Mouse (Mus musculus): ENCODE data around the gene Slamf9. TPM values are rescaled to one million over a fixed set of nuclear protein-coding genes. Genes with fewer than 3 reads are reported as not detected.

The Slamf9 gene
- under 1 TPM; 0.20 to 0.35 TPM for total RNA-seq (2021)
- long read RNA-seq, experiment 1, partial matches to known transcripts: 1 of 1 reads
- long read RNA-seq, experiment 1, other reads (novel, unspliced or antisense): 0 of 1 reads
- long read RNA-seq, experiment 2, partial matches to known transcripts: 0 of 1 reads
- long read RNA-seq, experiment 2, other reads (novel, unspliced or antisense): 0 of 1 reads

DNA sequence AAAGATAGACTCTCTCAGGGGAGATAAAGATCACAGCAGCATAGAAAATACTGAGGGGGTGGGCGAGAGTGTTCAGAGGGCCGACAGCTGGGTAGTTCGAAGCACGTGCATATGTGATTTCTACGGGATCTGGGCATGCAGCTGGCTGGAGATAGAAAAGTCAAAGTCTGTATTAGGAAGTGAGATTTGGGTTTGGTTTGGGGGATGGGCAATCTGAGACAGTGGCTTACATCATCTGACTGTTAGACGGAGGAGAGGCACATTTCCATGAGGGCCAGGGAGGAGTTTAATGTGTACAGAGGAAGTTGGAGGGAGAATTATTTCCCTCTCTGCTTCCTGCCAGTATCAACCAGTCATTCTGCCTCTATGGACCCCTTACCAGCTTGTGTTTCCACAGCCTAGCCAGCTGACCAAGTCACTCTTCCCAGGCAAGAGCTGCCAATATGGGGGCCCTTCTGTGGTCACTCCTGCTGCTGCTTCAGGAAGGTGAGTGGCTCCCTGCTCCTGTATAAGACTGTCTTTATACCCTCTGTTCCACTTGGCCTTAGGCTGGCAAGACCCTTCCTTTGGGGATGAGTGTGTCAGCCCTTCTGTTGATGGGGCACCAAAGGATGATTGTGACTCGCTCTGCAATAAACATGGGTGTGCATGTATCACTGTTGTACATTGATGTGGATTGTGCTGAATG is at the start of gene Slamf9:
Gene Slamf9 (plus strand): TSS at position 305 of the 688 bp plus-strand sequence.
- no peak for DNase-seq

DNA sequence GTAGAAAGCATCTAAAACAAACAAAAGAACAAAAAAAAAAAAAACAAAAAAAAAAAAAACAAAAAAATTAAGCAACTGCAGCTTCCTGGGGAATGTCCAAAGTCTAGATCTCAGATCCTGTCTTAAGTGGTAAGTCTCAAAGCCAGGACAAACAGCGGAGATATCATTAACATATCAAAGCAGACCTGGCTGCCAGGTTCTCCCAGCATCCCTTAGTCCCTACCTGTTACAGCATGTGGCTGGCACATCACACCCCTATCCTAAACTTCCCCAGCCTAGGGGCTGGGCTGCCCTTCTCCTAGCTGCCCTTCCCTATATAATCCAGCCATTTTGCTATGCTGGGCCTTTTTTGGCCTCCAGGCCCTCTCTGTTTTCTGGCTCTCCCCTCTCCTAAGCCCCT is 48.7 kb upstream of the Slamf9 start:
- DNase-seq: no peak

DNA sequence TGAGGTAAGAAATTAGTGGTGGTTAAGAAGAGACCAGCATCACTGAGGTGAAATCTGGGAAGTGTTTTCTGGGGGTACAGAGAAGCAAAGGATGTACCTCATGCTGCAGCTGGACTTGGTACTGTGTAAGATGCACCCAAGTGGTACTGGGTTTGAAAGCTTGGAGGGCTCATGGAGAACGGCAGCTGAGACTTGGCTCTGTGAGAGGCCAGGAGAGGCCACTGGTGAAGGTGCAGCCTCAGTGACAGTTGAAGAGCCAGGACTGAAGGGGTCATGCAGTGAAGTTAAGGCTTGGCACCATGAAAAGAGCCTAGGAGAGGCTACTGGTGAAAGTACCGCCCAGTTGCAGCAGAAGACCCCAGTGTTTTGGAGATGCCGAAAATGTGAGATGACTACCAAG is 47.3 kb upstream of the Slamf9 start:
- no peak for DNase-seq

DNA sequence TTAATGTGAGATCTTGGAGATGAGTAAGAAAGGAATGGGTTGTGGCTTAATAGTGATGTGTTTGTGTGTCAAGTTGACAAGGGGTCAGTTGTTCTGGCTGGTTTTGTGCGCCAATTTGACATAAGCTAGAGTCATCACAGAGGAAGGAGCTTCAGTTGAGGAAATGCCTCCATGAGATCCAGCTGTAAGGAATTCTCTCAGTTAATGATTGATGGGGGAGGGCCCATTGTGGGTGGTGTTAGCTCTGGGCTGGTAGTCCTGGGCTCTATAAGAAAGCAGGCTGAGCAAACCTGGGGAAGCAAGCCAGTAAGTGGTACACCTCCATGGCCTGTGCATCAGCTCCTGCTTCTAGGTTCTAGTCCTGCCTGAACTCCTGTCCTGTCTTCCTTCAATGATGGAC is 46.5 kb upstream of the Slamf9 start:
- DNase-seq: no peak

DNA sequence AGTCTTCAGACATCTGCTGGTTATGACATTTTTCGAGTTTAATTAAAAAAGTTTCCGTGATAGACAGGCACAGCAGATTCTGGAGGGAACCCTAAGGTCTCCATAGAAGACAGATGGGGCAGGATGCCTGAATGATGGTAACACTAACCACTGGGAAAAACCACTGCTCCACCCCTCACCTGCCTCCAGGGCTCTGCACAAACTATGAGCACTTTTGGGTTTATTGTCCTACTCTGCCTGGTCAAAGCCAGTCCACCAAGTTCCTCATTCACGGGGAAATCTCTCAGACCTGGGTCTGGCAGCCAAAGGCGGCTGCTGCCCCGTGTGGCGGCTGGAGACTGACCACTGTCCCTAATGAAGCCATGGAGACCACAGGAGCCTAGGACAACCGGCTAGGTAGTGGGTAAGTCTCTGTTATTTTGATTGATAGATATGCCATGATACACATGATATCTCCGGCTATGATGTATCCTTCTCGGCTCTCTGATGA is 44.4 kb upstream of the Slamf9 start:
- DNase-seq: no peak

DNA sequence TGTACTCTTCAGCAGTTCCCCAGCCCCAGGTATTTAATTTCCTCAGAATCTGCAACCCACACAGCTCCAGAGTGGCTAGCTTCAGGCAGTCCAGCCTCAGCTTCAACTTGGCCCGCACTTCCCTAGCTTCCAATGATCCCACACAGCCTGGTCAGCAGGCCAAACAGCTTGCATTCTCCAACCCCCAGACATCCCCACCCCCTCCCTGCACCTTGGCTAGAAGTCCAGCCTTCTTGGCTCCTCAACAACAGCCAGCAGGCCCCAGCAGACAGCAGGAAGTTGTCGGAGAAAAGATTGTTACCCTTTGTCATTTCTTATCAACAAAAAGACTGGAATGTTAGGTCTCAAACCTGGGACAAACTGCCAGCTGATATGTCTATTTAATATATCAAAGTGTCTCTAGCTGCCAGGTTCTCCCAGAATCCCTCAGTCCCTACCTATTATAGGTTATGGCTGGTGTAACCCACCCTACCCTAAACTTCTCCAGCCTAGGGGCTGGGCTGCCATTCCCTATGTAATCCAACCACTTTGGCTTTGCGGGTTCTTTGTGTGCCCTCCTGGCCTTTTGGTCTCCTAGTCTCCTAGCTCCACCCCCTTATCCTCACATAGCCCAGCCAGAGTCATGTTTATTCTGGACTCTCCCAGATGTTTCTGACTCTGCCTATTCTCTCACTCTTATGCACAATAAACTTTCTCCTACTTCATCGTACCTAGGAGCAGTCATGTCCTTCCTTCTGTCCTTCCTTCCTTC is 43.1 kb upstream of the Slamf9 start:
- DNase-seq: peak; percentile 59

DNA sequence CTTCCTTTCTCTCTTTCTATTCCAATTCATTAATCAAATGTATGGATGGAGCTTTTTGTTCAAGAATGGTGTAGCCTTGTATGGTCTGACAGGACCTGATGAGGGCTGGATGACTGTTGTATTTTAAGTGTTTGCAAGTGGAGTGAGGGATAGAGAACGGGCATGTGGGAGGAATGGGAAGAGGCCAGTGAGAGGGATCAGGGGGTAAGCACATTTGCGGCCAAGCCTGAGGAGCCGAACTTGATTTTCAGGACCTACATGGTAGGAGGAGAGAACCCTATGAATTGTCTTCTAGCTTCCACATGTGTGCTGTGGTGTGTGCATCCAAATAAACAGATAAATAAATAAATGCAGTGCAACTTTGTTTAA is 42.6 kb upstream of the Slamf9 start:
- DNase-seq: no peak

DNA sequence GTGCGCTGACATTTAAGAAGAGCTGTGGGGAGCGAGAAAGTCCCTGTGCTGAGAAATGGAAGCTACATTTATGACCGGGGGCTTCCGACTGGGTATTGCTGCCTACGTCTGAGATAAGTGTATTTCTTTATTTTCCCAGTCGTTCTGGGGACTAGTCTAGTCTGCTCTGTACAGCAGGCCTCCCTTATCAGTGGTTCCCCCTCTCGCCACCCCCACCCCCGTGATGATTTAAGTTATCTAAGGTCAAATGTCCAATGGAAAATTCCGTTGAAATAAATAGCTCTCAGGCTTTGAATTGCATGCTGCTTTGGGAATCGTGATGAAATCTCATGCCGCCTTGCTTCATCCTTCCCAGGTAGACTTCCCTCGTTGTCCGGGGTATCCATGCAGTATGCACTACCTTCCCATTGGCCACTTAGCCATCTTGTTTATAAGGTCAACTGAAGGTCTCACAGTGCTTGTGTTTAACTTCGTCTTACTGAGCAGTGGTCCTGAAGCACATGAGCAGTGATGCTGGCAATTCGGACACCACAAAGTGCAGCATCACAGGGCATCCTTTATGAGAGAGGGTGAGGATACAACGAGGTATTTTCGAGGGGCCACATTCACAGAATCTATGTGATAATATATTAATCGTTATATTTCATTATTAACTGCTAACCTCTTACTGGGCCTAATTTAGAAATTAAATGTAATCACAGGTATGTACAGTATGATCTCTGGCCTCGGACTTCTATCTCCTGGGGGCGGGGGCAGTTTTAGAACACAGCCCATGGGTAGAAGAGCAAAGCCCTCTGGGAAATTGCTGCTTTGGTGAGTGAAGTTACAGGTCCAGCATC is 41.9 kb upstream of the Slamf9 start:
- no peak for DNase-seq

DNA sequence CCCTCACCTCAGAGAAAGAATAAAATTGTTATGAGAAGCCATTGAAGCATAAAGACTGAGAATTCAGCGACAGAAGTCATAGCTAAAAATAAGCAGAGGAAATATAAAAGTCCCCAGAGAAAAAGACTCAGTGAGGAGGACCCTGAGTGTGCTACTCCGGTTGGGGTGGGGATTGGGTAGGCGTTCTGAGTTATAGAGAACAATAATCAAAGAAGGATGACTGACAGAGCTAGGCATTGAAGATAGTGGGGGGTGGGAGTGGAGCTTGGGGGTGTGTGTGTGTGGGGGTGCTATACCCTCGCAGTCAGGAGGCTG is 41.4 kb upstream of the Slamf9 start:
- no peak for DNase-seq

DNA sequence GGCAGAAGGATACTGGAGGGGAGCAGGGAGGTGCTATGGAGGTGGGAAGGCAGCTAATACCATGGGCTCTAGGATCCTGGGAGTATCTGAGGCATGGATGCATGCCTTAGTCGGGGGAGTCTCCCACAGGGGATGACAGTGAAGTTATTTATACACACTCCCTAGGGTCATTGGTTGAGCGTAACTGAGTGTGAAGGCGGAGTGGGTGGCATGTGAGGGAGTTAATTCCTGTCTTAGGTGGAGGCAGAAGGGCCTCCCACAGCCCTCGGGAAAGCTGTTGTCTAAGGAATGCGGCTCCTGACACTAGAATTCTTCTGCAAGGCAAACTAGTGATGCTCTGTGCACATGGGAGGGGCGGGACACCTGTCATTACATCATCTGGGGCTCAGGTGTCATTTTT is 38.4 kb upstream of the Slamf9 start:
- no peak for DNase-seq

DNA sequence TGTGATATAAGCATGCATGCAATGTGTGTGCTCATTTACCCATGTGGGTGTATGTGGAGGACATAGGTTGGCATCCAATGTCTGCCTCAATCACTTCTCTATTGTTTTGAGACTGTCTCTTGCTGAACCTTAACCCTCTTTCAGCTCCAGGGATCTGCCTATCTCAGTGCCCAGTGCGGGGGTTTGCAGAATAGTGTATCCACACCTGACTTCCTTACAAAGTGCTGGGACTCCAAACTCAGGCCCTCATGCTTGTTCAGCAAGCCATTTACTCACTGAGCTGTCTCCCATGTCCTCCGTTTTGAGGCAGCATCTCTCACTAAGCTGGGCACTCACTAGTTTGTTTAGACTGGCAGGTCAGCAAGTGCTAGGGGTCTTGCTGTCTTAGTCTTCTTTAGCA is 36.5 kb upstream of the Slamf9 start:
- DNase-seq: no peak

DNA sequence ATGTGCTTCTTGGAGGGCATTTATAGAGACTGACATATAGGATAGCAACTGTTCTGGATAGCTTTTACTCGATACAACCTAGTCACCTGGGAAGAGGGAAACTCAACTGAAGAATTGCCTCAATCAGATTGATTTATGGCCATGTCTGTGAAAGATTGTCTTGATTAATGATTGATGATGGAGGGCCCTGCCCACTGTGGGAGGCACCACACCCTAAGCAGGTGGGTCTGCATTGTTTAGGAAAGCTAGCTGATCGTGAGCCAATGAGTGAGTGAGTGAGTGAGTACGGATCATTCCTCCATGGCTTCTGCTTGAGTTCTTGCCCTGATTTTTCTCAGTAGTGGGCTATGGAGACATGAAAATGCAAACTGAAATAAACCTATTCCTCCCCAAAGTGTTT is 34.6 kb upstream of the Slamf9 start:
- no peak for DNase-seq

DNA sequence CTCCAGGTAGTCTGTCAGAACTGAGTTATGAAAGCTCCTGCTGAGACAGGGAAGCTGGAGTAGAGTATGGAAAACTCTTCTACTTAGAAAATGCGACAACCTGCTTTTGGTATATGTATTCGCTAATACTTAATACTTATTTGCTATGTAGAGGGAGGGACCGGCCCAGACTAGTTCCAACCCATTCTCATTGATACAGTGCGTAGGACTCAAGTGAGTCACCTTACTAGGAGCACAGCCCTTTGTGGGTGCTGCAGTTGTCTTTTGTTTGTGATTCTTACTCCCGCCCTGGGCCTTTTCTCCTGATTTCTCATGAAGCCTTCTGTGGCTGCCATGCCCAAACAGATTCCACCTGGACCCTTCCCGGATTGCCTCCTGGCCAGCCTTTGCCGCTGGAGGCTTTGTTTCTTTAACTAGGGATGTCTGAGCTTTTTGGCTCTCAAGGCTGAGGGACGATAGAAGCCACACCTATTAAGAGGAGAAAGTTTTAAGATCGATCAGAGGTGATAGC is 33.2 kb upstream of the Slamf9 start:
- no peak for DNase-seq

DNA sequence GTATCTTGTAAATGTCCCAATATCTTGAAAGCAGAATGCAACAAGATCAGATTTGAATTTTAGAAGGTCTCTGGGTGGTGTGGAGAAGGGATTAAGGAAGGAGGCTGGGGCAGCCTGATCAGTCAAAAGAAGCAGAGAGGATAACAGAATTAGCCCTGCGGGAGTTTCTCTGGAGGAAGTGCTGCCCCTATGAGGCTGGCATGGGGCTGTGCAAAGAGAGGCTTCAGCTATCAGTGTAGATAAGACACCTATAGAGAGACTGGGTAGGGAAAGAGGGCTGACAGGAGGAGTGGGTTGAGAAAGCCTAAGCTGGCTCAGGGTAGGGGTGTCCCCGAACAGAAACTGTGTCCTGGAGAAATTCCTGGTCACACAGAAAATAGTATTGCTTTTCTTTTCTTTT is 24.9 kb upstream of the Slamf9 start:
- no peak for DNase-seq

DNA sequence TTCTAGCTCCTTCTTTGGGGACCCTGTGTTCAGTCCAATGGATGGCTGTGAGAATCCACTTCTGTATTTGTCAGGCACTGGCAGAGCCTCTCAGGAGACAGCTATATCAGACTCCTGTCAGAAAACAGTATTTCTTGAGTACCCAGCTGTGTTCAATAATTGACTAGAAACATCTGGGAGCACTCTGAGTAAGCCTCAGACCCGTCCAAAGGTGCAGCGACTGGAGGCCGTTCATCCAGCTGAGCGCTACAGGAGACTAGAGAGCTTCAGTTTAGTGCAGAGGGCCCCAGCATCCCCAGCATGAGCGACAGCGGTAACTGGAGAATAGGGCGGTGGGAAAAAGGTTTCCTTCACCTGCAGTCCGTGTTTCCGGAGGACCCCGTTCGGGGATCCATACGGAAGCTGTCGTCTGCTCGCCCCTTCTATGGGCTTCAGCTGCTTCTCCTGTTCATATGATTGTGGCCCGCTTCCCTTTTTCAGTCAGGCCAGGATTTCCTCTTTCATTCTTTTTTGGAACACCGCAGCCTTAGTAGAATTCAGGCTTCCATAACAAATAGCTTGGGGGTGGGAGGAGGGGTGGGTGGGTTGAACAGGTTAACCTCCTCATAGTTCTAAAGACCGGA is 24.2 kb upstream of the Slamf9 start:
- no peak for DNase-seq

DNA sequence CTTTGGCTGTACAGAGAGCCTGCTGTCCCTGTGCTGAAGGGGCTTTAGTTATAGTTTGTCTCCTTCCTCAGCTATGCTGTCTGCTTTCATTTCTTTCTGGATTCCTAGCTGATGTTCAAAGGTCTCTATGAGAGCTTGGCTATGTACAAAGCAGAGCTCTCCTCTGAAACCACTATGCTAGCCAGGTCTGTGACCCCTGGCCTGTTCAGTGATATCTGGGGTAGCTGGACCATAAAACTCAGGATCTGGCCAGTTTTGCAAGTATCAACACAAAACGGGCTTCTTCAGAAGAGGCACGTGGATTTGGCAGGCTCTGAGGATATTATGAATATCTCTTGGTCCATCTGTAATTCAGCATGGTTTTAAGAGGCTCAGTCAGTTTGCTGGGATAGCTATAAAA is 22.2 kb upstream of the Slamf9 start:
- DNase-seq: no peak

DNA sequence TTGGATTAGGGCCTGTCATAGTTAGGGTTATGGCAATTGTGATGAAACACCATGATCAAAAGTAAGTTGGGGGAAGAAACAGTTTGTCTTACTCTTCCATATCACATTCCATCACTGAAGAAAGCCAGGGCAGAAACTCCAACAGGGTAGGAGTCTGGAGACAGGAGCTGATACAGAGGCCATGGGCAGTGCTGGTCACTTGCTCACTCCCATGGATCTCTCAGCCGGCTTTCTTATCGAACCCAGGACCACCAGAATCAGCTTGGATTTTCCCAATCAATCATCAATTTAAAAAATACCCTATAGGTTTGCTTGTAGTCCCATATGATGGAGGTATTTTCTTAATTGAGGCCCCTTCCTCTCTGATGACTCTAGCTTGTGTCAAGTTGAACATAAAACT is 21.3 kb upstream of the Slamf9 start:
- no peak for DNase-seq

DNA sequence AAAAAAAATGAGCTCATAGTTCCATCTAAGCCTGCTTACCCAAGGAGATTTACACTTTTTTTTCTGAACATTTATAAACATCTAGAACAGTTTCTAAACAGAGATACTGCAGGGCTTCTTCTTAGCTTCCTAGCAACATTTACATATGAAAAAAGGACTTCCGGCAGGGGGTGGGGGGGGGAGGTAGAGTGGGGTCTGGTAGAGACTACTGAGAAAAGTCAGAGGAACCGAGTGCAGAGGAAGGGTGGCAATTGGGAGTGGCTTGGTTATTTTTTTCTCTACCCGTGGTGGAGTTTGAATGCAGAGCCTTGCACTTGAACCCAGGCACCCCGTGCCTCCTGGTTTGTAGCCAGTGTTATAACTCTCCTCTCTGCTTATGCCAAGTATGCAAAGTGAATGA is 19.7 kb upstream of the Slamf9 start:
- no peak for DNase-seq

DNA sequence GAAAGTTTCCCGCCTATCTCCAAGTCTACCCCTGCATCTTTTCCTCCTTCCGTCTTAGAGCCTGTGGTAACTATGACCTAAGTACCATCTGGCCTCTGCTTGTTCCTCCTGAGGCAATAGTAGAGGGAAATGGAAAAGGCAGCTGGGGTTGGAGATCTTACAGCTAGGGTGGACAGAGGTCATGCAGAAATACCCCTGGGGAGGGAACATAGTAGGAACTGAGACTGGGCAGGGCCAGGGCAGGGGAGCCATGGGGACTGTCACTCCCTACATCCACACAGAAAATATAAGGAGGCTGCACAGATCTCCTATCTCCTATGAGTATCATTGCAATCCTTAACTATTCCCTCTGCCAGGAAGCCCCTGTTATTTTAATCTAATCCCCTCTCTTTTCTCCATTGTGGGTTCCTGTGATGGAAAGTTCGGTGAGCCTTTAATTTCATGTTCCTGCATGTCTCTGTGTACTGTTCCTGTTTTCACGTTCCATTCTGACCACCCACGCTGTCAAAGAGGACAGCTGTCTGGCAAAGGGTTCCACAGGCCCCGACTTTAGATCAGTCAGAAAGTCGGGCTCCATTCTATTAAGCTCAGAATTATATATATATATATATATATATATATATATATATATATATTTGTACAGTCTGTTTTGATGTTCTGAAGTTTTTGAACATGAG is 19.0 kb upstream of the Slamf9 start:
- DNase-seq: peak; percentile 46

DNA sequence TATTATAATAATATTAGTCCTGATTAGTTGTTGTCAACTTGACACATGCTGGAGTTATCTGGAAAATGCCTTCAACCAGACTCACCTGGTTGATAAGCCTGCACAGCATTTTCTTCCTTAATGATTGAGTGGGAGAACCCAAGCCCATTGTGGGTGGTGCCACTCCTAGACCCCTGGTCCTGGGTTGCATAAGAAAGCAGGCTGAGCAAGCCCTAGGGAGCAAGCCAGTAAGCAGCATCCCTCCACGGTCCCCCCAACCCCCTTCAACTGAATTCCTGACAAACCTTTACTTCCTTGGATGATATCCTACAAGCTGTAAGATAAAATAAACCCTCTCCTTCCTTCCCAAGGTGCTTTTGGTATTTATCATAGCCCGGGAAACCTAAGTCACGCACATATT is 18.0 kb upstream of the Slamf9 start:
- DNase-seq: no peak

DNA sequence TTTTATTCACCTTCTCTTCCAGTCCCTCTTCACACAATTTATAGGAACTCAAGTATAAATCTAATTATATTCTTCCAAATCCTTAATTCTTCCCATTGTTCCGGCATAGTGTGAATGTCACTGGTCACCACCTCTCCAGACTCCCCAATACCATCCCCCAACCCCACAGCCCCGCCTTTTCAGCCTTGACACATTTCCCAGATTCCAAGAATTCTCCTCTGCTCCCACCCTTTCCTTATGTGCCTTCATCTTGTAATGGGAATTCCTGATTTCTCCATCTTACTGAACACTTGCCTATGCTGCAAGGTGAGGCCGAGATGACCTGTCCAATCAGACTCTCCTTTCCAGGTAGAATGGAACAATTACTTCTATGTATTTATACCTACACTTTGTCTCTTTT is 17.1 kb upstream of the Slamf9 start:
- DNase-seq: no peak

DNA sequence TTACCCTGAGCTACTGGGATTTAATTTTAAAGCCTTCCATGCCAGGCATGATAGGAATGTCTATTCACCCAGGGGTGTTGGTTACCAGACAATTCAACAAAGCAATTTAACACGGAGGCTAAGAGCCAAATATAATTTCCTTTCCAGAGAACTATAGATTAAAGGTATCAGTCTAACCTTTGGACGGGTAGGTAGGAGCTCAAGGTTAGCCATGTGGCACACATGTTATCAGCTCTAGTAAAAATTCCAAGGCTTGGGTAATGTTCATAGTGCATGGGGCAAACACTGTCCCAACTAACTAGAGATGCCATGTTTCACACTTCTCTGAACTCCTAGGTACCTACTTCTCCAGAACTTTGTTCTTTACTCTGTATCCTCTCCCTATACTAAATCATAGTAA is 13.6 kb upstream of the Slamf9 start:
- DNase-seq: no peak

Measured in gastrocnemius, postnatal 25 days (tissue).